Mouse (Mus musculus): ENCODE data around the gene Gm13272. TPM values are rescaled to one million over a fixed set of nuclear protein-coding genes. Genes with fewer than 3 reads are reported as not detected.

The Gm13272 gene
- not detected in 2 replicates for polyA plus RNA-seq (2012; rRNA removed)

GRCm38 (mm10) chr4:88779550-88779949 is at the start of gene Gm13272:
Gm13272 (plus strand) TSS chr4:88779850.

DNA sequence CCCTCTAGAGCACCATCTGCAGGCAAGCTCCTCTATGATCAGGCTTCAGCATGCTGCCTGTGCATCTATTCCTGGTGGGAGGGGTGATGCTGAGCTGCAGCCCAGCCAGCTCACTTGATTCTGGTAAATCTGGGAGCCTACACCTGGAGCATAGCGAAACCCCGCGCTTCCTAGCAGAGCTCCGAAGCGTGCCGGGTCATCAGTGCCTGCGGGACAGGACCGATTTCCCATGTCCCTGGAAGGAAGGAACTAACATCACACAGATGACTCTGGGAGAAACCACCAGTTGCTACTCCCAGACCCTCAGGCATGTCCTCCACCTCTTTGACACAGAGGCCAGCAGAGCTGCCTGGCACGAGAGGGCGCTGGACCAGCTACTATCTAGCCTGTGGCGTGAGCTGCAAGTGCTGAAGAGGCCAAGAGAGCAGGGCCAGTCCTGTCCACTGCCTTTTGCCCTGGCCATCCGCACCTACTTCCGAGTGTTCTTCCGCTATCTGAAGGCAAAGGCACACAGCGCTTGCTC is 24.8 kb upstream of the Gm13272 start, which contains the start of gene Gm13271:
Gm13271 (plus strand) TSS at position 51 of the 523 bp plus-strand sequence.

GRCm38 (mm10) chr4:88759610-88760268 is 19.9 kb upstream of the Gm13272 start, which contains the start of gene Gm13283:
Gm13283 (plus strand) TSS chr4:88760119.

DNA sequence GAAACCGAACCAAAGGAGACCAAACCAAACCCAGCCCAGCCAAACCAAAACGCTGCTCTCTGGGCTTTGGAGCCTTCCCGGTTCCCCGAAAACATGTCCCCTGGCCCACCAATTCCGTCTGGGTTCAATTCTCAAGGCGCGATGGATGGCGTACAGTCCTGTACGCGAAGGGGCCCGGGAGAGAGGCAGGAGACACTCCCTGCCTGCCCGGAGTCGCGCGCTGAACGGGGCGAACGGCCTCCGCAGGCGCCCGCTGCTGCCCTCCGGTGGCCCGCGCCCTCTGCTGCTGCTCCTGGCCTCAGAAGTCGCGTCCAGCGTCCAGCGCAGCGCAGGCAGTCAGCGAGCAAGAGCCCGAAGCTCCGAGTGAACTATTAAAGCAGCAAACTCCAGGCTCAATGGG is 6.1 kb upstream of the Gm13272 start, which contains the start of gene Gm13290:
Gm13290 (plus strand) TSS at position 301 of the 400 bp plus-strand sequence.

DNA sequence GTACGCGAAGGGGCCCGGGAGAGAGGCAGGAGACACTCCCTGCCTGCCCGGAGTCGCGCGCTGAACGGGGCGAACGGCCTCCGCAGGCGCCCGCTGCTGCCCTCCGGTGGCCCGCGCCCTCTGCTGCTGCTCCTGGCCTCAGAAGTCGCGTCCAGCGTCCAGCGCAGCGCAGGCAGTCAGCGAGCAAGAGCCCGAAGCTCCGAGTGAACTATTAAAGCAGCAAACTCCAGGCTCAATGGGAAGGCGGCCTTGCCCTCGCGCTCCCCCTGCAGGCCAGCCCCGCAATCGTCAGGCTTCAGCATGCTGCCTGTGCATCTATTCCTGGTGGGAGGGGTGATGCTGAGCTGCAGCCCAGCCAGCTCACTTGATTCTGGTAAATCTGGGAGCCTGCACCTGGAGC is 3.0 kb upstream of the Gm13272 start, which contains the start of gene Gm13289:
Gm13289 (plus strand) TSS at position 301 of the 400 bp plus-strand sequence.

DNA sequence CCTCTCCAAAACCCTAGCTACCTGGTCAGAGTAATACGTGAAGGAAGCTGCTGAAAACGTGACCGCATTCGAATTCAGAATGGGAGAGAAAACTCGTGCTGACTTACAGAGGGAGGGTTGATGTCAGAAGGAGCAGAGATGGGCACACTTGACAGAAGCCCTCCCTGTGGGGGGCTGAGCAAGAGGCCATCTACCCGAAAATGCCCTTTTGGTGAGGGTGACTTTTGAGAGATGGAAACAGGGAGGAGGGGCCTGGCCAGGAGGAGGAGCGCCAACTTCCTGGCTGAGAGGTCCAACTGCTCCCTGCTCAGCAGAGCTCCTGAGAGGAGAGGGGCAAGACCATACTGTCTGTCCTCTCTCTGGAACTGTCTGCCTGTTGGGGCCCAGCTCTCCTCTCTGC is 2.2 kb downstream of the Gm13272 start, which contains the start of gene Ifnz:
Ifnz (plus strand) TSS at position 301 of the 400 bp plus-strand sequence.

DNA sequence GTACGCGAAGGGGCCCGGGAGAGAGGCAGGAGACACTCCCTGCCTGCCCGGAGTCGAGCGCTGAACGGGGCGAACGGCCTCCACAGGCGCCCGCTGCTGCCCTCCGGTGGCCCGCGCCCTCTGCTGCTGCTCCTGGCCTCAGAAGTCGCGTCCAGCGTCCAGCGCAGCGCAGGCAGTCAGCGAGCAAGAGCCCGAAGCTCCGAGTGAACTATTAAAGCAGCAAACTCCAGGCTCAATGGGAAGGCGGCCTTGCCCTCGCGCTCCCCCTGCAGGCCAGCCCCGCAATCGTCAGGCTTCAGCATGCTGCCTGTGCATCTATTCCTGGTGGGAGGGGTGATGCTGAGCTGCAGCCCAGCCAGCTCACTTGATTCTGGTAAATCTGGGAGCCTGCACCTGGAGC is 5.8 kb downstream of the Gm13272 start, which contains the start of gene Gm13276:
Gm13276 (plus strand) TSS at position 301 of the 400 bp plus-strand sequence.

GRCm38 (mm10) chr4:88788402-88788801 is 8.8 kb downstream of the Gm13272 start, which contains the start of gene Gm13277:
Gm13277 (plus strand) TSS chr4:88788632.

DNA sequence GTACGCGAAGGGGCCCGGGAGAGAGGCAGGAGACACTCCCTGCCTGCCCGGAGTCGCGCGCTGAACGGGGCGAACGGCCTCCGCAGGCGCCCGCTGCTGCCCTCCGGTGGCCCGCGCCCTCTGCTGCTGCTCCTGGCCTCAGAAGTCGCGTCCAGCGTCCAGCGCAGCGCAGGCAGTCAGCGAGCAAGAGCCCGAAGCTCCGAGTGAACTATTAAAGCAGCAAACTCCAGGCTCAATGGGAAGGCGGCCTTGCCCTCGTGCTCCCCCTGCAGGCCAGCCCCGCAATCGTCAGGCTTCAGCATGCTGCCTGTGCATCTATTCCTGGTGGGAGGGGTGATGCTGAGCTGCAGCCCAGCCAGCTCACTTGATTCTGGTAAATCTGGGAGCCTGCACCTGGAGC is 11.6 kb downstream of the Gm13272 start, which contains the start of gene Gm13278:
Gm13278 (plus strand) TSS at position 301 of the 400 bp plus-strand sequence.

DNA sequence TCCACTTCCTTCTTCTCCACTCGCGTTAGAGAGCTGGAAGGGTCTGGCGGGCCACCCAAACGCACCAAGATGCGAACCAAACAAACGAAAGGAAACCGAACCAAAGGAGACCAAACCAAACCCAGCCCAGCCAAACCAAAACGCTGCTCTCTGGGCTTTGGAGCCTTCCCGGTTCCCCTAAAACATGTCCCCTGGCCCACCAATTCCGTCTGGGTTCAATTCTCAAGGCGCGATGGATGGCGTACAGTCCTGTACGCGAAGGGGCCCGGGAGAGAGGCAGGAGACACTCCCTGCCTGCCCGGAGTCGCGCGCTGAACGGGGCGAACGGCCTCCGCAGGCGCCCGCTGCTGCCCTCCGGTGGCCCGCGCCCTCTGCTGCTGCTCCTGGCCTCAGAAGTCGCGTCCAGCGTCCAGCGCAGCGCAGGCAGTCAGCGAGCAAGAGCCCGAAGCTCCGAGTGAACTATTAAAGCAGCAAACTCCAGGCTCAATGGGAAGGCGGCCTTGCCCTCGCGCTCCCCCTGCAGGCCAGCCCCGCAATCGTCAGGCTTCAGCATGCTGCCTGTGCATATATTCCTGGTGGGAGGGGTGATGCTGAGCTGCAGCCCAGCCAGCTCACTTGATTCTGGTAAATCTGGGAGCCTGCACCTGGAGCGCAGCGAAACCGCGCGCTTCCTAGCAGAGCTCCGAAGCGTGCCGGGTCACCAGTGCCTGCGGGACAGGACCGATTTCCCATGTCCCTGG is 14.5 kb downstream of the Gm13272 start, which contains the start of gene Gm13275:
Gm13275 (plus strand) TSS at position 552 of the 740 bp plus-strand sequence.

DNA sequence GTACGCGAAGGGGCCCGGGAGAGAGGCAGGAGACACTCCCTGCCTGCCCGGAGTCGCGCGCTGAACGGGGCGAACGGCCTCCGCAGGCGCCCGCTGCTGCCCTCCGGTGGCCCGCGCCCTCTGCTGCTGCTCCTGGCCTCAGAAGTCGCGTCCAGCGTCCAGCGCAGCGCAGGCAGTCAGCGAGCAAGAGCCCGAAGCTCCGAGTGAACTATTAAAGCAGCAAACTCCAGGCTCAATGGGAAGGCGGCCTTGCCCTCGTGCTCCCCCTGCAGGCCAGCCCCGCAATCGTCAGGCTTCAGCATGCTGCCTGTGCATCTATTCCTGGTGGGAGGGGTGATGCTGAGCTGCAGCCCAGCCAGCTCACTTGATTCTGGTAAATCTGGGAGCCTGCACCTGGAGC is 17.4 kb downstream of the Gm13272 start, which contains the start of gene Gm13279:
Gm13279 (plus strand) TSS at position 301 of the 400 bp plus-strand sequence.

DNA sequence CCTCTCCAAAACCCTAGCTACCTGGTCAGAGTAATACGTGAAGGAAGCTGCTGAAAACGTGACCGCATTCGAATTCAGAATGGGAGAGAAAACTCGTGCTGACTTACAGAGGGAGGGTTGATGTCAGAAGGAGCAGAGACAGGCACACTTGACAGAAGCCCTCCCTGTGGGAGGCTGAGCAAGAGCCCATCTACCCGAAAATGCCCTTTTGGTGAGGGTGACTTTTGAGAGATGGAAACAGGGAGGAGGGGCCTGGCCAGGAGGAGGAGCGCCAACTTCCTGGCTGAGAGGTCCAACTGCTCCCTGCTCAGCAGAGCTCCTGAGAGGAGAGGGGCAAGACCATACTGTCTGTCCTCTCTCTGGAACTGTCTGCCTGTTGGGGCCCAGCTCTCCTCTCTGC is 19.7 kb downstream of the Gm13272 start, which contains the start of gene Gm13285:
Gm13285 (plus strand) TSS at position 301 of the 400 bp plus-strand sequence.

DNA sequence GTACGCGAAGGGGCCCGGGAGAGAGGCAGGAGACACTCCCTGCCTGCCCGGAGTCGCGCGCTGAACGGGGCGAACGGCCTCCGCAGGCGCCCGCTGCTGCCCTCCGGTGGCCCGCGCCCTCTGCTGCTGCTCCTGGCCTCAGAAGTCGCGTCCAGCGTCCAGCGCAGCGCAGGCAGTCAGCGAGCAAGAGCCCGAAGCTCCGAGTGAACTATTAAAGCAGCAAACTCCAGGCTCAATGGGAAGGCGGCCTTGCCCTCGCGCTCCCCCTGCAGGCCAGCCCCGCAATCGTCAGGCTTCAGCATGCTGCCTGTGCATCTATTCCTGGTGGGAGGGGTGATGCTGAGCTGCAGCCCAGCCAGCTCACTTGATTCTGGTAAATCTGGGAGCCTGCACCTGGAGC is 23.3 kb downstream of the Gm13272 start, which contains the start of gene Gm13287:
Gm13287 (plus strand) TSS at position 301 of the 400 bp plus-strand sequence.

GRCm38 (mm10) chr4:88805231-88805630 is 25.6 kb downstream of the Gm13272 start, which contains the start of gene Gm13288:
Gm13288 (plus strand) TSS chr4:88805531.

GRCm38 (mm10) chr4:88815928-88816327 is 36.3 kb downstream of the Gm13272 start, which contains the start of gene Ifna7:
Ifna7 (plus strand) TSS chr4:88816228.

DNA sequence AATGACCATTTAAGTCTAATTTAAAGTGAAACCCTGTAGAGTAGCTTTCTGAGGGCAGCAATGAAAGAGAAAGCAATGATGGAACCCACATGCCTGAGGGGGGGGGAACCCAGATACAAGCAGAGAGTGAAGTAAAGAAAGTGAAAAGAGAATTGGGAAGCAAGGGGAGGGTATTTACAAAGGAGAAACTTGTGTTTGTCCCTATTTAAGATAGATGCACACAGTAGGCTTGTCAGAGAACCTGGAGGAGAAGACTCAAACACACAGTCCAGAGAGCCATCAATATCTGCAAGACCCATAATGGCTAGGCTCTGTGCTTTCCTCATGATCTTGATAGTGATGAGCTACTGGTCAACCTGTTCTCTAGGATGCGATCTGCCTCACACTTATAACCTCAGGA is 40.0 kb downstream of the Gm13272 start, which contains the start of gene Ifna11:
Ifna11 (plus strand) TSS at position 301 of the 400 bp plus-strand sequence.

GRCm38 (mm10) chr4:88827116-88827515 is 47.5 kb downstream of the Gm13272 start, which contains the start of gene Ifna6:
Ifna6 (plus strand) TSS chr4:88827416.

Other genes with a start within 250 kb of the Gm13272 start
- gene Ifna15, start 221.6 kb upstream of the Gm13272 start, polyA plus RNA-seq (2012; rRNA removed): not detected in 2 replicates
- gene Ifna14, start 208.1 kb upstream of the Gm13272 start, polyA plus RNA-seq (2012; rRNA removed): not detected in 2 replicates
- not detected in 2 replicates for gene Ifna9, start 187.5 kb upstream of the Gm13272 start, polyA plus RNA-seq (2012; rRNA removed)
- gene Ifna12, start 176.5 kb upstream of the Gm13272 start, polyA plus RNA-seq (2012; rRNA removed): not detected in 2 replicates
- 1.1 and 1.9 TPM in 2 replicates for gene C87499, start 145.4 kb upstream of the Gm13272 start, polyA plus RNA-seq (2012; rRNA removed)
- not detected in 2 replicates for gene Ifna13, start 135.4 kb upstream of the Gm13272 start, polyA plus RNA-seq (2012; rRNA removed)
- gene Ifna16, start 102.9 kb upstream of the Gm13272 start, polyA plus RNA-seq (2012; rRNA removed): not detected in 2 replicates
- gene Ifna2, start 95.9 kb upstream of the Gm13272 start, polyA plus RNA-seq (2012; rRNA removed): not detected in 2 replicates
- gene Ifnab, start 88.5 kb upstream of the Gm13272 start, polyA plus RNA-seq (2012; rRNA removed): not detected in 2 replicates
- 0.54 and 0.57 TPM in 2 replicates for gene Gm26566, start 58.0 kb upstream of the Gm13272 start, polyA plus RNA-seq (2012; rRNA removed)
- 26.4 and 40.2 TPM in 2 replicates for gene Klhl9, start 57.4 kb upstream of the Gm13272 start, polyA plus RNA-seq (2012; rRNA removed)
- gene Gm13271, start 25.0 kb upstream of the Gm13272 start, polyA plus RNA-seq (2012; rRNA removed): not detected in 2 replicates
- not detected in 2 replicates for gene Gm13283, start 19.7 kb upstream of the Gm13272 start, polyA plus RNA-seq (2012; rRNA removed)
- not detected in 2 replicates for gene Gm13290, start 6.0 kb upstream of the Gm13272 start, polyA plus RNA-seq (2012; rRNA removed)
- gene Gm13289, start 2.9 kb upstream of the Gm13272 start, polyA plus RNA-seq (2012; rRNA removed): not detected in 2 replicates
- gene Ifnz, start 2.3 kb downstream of the Gm13272 start, polyA plus RNA-seq (2012; rRNA removed): not detected in 2 replicates
- gene Gm13276, start 5.9 kb downstream of the Gm13272 start, polyA plus RNA-seq (2012; rRNA removed): not detected in 2 replicates
- gene Gm13277, start 8.8 kb downstream of the Gm13272 start, polyA plus RNA-seq (2012; rRNA removed): not detected in 2 replicates
- gene Gm13278, start 11.7 kb downstream of the Gm13272 start, polyA plus RNA-seq (2012; rRNA removed): not detected in 2 replicates
- gene Gm13275, start 14.6 kb downstream of the Gm13272 start, polyA plus RNA-seq (2012; rRNA removed): not detected in 2 replicates
- not detected in 2 replicates for gene Gm13279, start 17.5 kb downstream of the Gm13272 start, polyA plus RNA-seq (2012; rRNA removed)
- gene Gm13285, start 19.8 kb downstream of the Gm13272 start, polyA plus RNA-seq (2012; rRNA removed): not detected in 2 replicates
- gene Gm13287, start 23.4 kb downstream of the Gm13272 start, polyA plus RNA-seq (2012; rRNA removed): not detected in 2 replicates
- gene Gm13288, start 25.7 kb downstream of the Gm13272 start, polyA plus RNA-seq (2012; rRNA removed): 0.06 TPM in 1 of 2 replicates, not detected in the other
- not detected in 2 replicates for gene Ifna7, start 36.4 kb downstream of the Gm13272 start, polyA plus RNA-seq (2012; rRNA removed)
- not detected in 2 replicates for gene Ifna11, start 40.1 kb downstream of the Gm13272 start, polyA plus RNA-seq (2012; rRNA removed)
- gene Ifna6, start 47.6 kb downstream of the Gm13272 start, polyA plus RNA-seq (2012; rRNA removed): not detected in 2 replicates
- not detected in 2 replicates for gene Ifna5, start 55.7 kb downstream of the Gm13272 start, polyA plus RNA-seq (2012; rRNA removed)
- gene Ifna4, start 62.0 kb downstream of the Gm13272 start, polyA plus RNA-seq (2012; rRNA removed): not detected in 2 replicates
- gene Ifna1, start 70.2 kb downstream of the Gm13272 start, polyA plus RNA-seq (2012; rRNA removed): not detected in 2 replicates
- 0.33 and 1.0 TPM in 2 replicates for gene Ifne, start 100.4 kb downstream of the Gm13272 start, polyA plus RNA-seq (2012; rRNA removed)